Mouse (Mus musculus): ENCODE data around the gene Gm5485. TPM values are rescaled to one million over a fixed set of nuclear protein-coding genes. Genes with fewer than 3 reads are reported as not detected.

Gm5485 gene
- not detected for total RNA-seq (2021)

DNA sequence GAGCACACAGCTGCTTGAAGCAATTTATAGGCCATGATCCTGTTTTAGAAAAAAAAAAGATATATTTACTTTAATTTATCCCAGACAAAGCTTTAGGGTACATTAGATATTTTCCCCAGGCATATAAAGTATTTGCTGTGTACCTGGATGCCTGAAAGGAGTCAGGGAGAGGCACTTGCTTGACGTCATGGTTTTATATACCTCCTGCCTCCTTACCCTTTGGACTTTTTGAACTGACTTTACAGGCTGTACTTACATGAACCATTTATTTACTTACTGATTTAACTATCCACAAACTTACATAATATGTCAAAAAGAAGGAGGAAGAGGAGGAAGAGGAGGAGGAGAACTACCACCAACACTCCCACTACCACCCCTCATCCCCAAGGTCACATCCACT, at the start of gene Gm5485:
Gene Gm5485 (minus strand): TSS at position 171 of the 400 bp plus-strand sequence.
- intact Hi-C loops (cut with DNase I) = no loop called here
- no peak for DNase-seq

DNA sequence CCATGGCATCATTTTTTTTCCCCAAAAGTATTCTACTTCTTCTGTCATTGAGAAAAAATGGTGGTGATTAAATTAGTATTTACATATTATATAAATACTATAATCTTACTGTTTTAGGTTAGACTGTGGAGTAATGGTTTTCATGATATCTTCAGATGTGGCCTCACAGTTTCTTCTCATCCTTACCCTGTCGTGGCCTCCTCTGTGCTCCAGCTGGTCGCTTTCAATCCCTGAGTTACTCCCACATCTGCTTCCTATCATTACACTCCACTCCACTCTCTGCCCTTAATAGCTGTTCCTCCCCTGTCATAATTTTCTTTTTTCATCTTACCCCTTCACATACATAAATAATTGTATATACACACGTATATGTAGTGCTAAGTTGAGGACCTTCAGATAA, 41.0 kb upstream of the Gm5485 start:
- intact Hi-C loops (cut with DNase I) = no loop called here
- DNase-seq = no peak

DNA sequence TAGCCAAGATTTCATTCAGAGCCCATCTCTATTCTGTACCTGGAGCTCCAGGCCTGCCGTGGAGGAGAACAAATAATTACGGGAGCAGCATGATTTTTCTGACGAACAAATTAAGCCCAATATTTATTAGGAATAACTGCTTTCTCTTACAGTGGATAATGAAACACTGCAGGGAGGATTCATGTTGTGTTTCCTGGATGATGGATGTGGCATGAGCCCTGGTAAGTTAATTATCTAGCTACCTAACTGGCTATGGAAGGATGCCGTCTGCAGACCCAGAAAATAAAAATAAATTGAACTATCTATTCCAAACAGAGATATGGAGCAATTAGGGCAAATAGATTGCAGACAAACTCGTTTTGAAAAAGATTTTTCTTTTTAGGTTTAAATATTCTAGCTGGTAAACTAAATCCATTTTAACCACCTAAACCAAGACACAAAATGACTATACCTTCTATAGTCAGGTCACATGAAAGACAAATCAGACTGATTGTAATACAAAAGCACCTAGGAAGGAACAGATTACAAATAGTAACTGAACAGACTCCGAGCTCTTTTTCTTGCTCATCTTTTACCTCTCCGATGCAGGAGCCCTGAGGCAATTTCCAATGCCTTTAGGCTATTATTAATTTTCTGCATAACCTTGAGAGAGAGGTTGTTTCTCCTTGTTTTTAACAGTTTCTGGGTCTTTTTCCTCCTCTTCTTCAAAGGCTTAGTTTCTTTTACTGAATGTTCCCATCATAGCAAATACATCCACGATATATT, 34.1 kb upstream of the Gm5485 start:
- intact Hi-C loops (cut with DNase I) = no loop called here

GRCm38 (mm10) chr16:48444589-48444988, 32.4 kb upstream of the Gm5485 start:
- no peak for DNase-seq
- intact Hi-C loops (cut with DNase I) = no loop called here

More for the DNA sequence above, 34.1 kb upstream of the Gm5485 start:
- no peak for DNase-seq

DNA sequence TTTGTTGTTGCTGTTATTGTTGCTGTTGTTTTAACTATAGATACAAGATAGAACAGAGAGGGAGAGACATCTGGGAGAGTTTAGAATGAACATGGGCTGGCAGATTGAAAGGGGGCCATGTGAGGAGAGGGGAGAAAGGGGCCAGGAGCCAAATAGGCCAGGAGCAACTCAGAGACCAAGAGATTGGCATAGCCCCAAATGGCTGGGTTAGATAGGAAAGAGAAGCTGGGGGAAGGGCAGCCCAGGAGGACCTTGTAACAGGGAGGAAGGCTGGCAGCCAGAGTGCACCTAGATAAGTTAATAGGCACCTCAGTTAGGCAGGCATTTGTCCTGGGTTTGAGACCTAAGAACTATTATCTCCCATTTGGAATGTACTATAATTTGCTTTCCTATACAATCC, 25.3 kb upstream of the Gm5485 start:
- intact Hi-C loops (cut with DNase I) = no loop called here
- no peak for DNase-seq

GRCm38 (mm10) chr16:48435454-48435853, 23.2 kb upstream of the Gm5485 start:
- intact Hi-C loops (cut with DNase I) = no loop called here
- DNase-seq = no peak

DNA sequence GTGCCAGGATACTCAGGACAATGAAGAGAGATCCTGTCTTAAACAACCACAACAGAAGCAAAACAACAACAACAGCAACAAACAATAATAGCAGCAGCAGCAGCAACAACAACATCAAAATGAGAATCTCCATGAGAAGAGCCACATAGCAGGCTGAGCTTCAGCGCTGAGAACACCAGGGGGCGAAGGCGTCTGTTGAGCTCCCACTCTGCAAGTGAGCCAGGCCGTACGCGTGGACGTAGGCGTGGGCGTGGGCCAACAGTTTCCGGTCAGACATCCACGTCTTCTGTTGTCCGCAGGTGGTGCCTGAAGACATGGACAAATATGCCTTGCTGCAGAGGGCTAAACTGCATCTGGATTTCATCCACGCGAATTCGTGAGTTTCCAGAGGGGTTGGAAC, 18.8 kb upstream of the Gm5485 start, which contains the start of gene Morc1:
Gene Morc1 (plus strand): TSS at position 211 of the 400 bp plus-strand sequence.
- DNase-seq = no peak
- intact Hi-C loops (cut with DNase I) = no loop called here

DNA sequence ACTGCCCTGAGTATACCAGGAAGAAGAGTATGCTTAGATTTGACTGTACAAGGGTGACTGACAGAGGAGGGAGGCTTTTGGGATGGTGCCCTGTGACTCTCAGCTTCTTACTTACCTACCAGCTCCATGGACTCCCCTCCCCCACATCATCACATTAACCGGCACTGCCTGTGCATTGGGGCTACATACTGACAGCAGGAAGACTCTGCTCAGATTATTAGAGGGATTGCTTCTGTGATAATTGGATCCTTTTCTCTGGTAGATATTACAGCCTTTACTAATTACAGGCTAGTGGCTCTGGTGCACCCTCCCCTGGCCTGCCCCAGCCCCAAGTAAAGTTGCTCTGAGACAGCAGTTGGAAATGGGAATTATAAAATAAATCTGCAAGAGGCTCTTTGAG, 17.2 kb upstream of the Gm5485 start:
- intact Hi-C loops (cut with DNase I) = no loop called here
- no peak for DNase-seq

GRCm38 (mm10) chr16:48424069-48424468, 11.9 kb upstream of the Gm5485 start:
- intact Hi-C loops (cut with DNase I) = no loop called here
- no peak for DNase-seq

- no peak for DNase-seq
- intact Hi-C loops (cut with DNase I) = no loop called here
Measured at GRCm38 (mm10) chr16:48422501-48422900, 10.3 kb upstream of the Gm5485 start.

- intact Hi-C loops (cut with DNase I) = no loop called here
- DNase-seq = no peak
Measured at GRCm38 (mm10) chr16:48419035-48419434, 6.8 kb upstream of the Gm5485 start.

- intact Hi-C loops (cut with DNase I) = no loop called here
- DNase-seq = no peak
Measured at GRCm38 (mm10) chr16:48418557-48418956, 6.3 kb upstream of the Gm5485 start.

DNA sequence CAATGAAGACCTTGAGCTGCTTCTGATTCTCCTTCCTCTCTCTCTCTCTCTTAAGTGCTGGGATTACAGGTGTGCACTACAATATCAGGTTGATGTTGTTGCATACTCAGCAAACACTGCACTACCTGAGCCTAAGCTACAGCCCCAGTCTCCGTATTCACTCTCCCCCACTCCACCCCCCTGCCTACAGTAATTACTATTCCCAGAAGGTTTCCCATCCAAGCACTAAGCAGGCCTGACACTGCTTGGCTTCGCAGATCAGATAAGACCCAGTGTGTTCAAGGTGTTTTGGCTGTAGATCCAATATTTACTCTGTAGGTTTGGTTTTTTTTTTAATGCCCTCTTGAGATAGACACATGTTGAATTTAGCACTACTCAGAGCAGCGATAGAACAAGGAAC, 2.1 kb downstream of the Gm5485 start:
- no peak for DNase-seq
- intact Hi-C loops (cut with DNase I) = no loop called here

DNA sequence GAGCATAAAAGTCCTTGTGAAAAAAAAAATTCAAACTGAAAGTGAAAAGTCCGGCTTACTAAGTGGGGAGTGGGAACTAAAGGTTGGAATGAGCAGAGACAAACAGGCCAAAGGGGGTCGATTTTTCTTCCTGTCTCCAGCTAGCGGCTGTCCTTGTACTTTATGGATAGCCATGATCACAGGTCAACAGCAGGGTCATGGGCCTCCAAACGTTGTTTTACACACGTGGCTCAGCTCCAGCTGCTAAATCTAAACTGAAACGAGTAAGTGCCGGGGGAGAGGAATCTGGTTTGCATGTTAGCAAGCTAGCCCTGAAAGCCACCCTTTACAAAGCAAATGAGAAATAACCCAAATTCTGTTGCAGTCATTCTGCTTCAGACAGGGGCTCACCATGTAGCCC, 2.6 kb downstream of the Gm5485 start:
- intact Hi-C loops (cut with DNase I) = no loop called here
- no peak for DNase-seq

DNA sequence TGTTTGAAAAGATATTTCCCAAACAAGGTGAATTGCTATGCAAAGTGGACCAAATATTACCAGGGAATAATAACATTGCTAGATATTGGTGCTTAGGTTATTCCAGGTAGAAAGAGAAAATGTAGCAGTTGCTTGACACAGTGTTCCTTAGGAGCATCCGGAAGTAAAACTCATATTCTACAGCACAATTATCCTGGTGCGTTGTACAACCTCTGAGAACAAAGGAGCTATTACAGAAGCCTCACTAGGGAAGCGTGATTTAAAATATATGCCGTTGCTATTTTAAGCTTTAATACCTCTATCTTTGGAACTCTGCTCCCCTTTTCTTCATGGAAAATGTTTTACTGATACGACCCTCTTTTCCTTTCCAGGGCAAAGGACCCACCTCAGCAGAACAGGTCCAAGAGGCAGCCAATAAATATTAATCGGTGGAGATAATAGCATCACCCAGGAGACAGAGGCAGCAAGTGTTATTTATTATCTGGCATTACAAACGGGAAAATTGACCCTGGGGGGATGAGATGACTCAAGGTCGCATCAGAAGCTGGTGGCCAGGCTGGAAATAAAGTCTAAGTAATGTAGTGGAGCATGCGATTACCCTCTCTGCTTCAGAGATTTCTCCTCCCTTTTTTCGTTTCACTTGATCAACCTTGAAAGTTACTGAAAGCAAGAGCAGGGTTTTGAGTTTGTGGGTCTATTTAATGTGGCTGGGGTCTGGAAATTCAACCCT, 6.4 kb downstream of the Gm5485 start:
- no peak for DNase-seq
- intact Hi-C loops (cut with DNase I) = no loop called here

DNA sequence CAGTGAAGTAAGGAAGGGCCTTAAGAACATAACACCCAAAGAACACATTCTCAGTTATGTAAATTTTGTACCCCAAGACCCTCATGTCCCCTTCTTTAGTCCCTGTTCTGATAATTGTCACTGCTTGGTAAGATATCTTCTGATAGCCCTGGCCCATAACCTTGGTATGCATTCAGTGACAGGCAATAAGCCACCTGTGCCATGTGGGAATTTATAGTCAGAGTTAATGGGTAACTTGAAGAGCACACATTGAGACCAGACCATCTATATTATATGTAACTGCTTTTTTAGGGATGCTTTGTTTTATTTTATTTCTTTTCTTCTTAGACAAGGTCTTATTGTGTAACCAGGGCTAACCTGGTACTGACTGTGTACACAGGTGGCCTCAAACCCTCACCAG, 8.2 kb downstream of the Gm5485 start:
- DNase-seq = no peak
- intact Hi-C loops (cut with DNase I) = no loop called here

- DNase-seq = no peak
- intact Hi-C loops (cut with DNase I) = no loop called here
Measured at GRCm38 (mm10) chr16:48403423-48403822, 8.8 kb downstream of the Gm5485 start.

- no peak for DNase-seq
- intact Hi-C loops (cut with DNase I) = no loop called here
Measured at GRCm38 (mm10) chr16:48402963-48403362, 9.3 kb downstream of the Gm5485 start.

GRCm38 (mm10) chr16:48395278-48395677, 16.9 kb downstream of the Gm5485 start:
- intact Hi-C loops (cut with DNase I) = no loop called here
- no peak for DNase-seq

DNA sequence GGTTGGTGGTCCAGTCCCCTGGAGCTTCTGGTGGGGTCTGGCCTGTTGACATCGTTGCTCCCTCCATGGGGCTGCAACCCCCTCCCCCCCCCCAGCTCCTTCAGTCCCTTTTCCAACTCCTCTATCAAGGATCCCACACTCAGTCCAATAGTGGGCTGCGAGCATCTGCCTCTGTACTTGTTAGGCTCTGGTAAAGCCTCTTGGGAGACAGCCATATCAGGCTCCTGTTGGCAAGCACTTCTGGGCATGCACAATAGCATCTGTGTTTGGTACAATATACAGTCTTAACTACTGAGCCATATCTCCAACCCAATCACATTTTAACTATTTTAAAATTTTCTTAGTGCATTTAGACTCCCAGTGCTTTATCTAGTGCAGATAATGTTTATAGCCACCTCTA, 25.2 kb downstream of the Gm5485 start:
- DNase-seq = no peak
- intact Hi-C loops (cut with DNase I) = no loop called here

GRCm38 (mm10) chr16:48383582-48384257, 28.5 kb downstream of the Gm5485 start:
- intact Hi-C loops (cut with DNase I) = no loop called here
- no peak for DNase-seq

Data from heart, postnatal 36 days (tissue).